Mouse (Mus musculus) MEL (cell line): Measurements from ENCODE around the gene Gm20388.

Source experiments
- CTCF ChIP-seq, 3 experiments: IDR thresholded peaks in 2 of 3; conservative IDR thresholded peaks in 1 of 3; 2 replicates each; pipeline ENCODE4 v1.5.1; 2011 to 2012; ENCODE audit warnings: low read length in 3 of 3, low read depth in 2 of 3, mild to moderate bottlenecking in 2 of 3, improper control_type of control experiment in 1 of 3, inconsistent platforms in 1 of 3, mixed read lengths in 1 of 3, moderate library complexity in 1 of 3; ENCODE audit not compliant: control insufficient read depth in 1 of 3, insufficient read depth in 1 of 3, poor library complexity in 1 of 3, severe bottlenecking in 1 of 3
- E2F4 ChIP-seq: IDR thresholded peaks from 2 replicates; pipeline ENCODE4 v1.6.1; 2011; ENCODE audit warnings: low read depth, low read length, improper control_type of control experiment, borderline replicate concordance
- MAZ ChIP-seq: IDR thresholded peaks from 2 replicates; pipeline ENCODE4 v1.6.1; 2012; ENCODE audit warnings: low read depth, mild to moderate bottlenecking, inconsistent platforms, low read length, improper control_type of control experiment
- POLR2A ChIP-seq, 2 experiments: IDR thresholded peaks; 2 replicates each; pipeline ENCODE4 v1.6.1; 2011 to 2012; ENCODE audit warnings: low read length in 2 of 2, mild to moderate bottlenecking in 2 of 2, control low read depth in 1 of 2, improper control_type of control experiment in 1 of 2, low read depth in 1 of 2, moderate library complexity in 1 of 2; ENCODE audit not compliant: control insufficient read depth in 1 of 2, insufficient read depth in 1 of 2, poor library complexity in 1 of 2
- RAD21 ChIP-seq: IDR thresholded peaks from 2 replicates; pipeline ENCODE4 v1.6.1; 2011; ENCODE audit warnings: mild to moderate bottlenecking, low read depth, low read length, improper control_type of control experiment
- ZC3H11A ChIP-seq: IDR thresholded peaks from 2 replicates; pipeline ENCODE4 v1.6.1; 2012; ENCODE audit warnings: low read depth, mild to moderate bottlenecking, inconsistent platforms, low read length, improper control_type of control experiment

- TF ChIP-seq POLR2A (IDR thresholded peaks at IDR 0.05; ENCODE audit: control insufficient read depth in 1 of 2, insufficient read depth in 1 of 2, low read depth in 1 of 2, low read length in 2 of 2, poor library complexity in 1 of 2) (no peak), ZC3H11A (no peak), CTCF (IDR thresholded peaks at IDR 0.05 in 2 of 3, conservative IDR thresholded peaks at IDR 0.05 in 1 of 3; ENCODE audit: control insufficient read depth in 1 of 3, insufficient read depth in 1 of 3, low read depth in 2 of 3, low read length in 3 of 3, poor library complexity in 1 of 3, severe bottlenecking in 1 of 3) (no peak), RAD21 (no peak), E2F4 (no peak), MAZ (no peak)
These were observed 409.5 kb downstream of the Gm20388 start for GRCm38 (mm10) chr8:120320146-120320545.
